Mouse (Mus musculus): ENCODE measurements at regions not wholly inside any gene's neighbourhood (a gene's known extent, or its start where the extent isn't known, plus 50 kb on each side); places are given as distances from the start of the nearest gene placed in this dataset.
A peak's percentile ranks its signal among the peaks of the same experiment; 100 is the strongest.

- no peak for DNase-seq (ENCODE audit: low spot score in 2 of 2)
These were observed 89.4 kb upstream of the Bach2 start for GRCm38 (mm10) chr4:32149171-32149570.

- DNase-seq (ENCODE audit: low spot score in 2 of 2): peak in 1 of 2 experiments; percentile 7
These were observed 85.2 kb upstream of the Bach2 start for GRCm38 (mm10) chr4:32153356-32153755.

GRCm38 (mm10) chr4:32156965-32157364, 81.6 kb upstream of the Bach2 start:
- no peak for DNase-seq (ENCODE audit: low spot score in 2 of 2)

- DNase-seq (ENCODE audit: low spot score in 2 of 2): no peak
These were observed 80.2 kb upstream of the Bach2 start for GRCm38 (mm10) chr4:32158451-32158850.

- DNase-seq (ENCODE audit: low spot score in 2 of 2): no peak
These were observed 79.7 kb upstream of the Bach2 start for GRCm38 (mm10) chr4:32158886-32159285.

- DNase-seq (ENCODE audit: low spot score in 2 of 2): no peak
These were observed 77.8 kb upstream of the Bach2 start for GRCm38 (mm10) chr4:32160815-32161214.

- no peak for DNase-seq (ENCODE audit: low spot score in 2 of 2)
These were observed 76.5 kb upstream of the Bach2 start for GRCm38 (mm10) chr4:32161871-32162656.

- no peak for DNase-seq (ENCODE audit: low spot score in 2 of 2)
These were observed 75.8 kb upstream of the Bach2 start for GRCm38 (mm10) chr4:32162694-32163240.

GRCm38 (mm10) chr4:32164081-32164641, 74.4 kb upstream of the Bach2 start:
- no peak for DNase-seq (ENCODE audit: low spot score in 2 of 2)

- no peak for DNase-seq (ENCODE audit: low spot score in 2 of 2)
These were observed 73.8 kb upstream of the Bach2 start for GRCm38 (mm10) chr4:32164736-32165241.

GRCm38 (mm10) chr4:32165918-32166528, 72.6 kb upstream of the Bach2 start:
- DNase-seq (ENCODE audit: low spot score in 2 of 2): no peak

GRCm38 (mm10) chr4:32167151-32167550, 71.5 kb upstream of the Bach2 start:
- DNase-seq (ENCODE audit: low spot score in 2 of 2): no peak

GRCm38 (mm10) chr4:32170106-32170459, 68.5 kb upstream of the Bach2 start:
- DNase-seq (ENCODE audit: low spot score in 2 of 2): no peak

- no peak for DNase-seq (ENCODE audit: low spot score in 2 of 2)
These were observed 68.0 kb upstream of the Bach2 start for GRCm38 (mm10) chr4:32170460-32171192.

- DNase-seq (ENCODE audit: low spot score in 2 of 2): no peak
These were observed 67.3 kb upstream of the Bach2 start for GRCm38 (mm10) chr4:32171291-32171690.

GRCm38 (mm10) chr4:32172992-32173391, 65.6 kb upstream of the Bach2 start:
- DNase-seq (ENCODE audit: low spot score in 2 of 2): no peak

- no peak for DNase-seq (ENCODE audit: low spot score in 2 of 2)
These were observed 63.8 kb upstream of the Bach2 start for GRCm38 (mm10) chr4:32174771-32175170.

- no peak for DNase-seq (ENCODE audit: low spot score in 2 of 2)
These were observed 63.4 kb upstream of the Bach2 start for GRCm38 (mm10) chr4:32175231-32175630.

GRCm38 (mm10) chr4:32175853-32176448, 62.7 kb upstream of the Bach2 start:
- no peak for DNase-seq (ENCODE audit: low spot score in 2 of 2)

GRCm38 (mm10) chr4:32176449-32177135, 62.0 kb upstream of the Bach2 start:
- no peak for DNase-seq (ENCODE audit: low spot score in 2 of 2)
